Mouse (Mus musculus): ENCODE data around the gene Ccdc12.
A peak's percentile ranks its signal among the peaks of the same experiment; 100 is the strongest.

The Ccdc12 gene

GRCm38 (mm10) chr9:110656249-110657221, at the start of gene Ccdc12:
Ccdc12 (plus strand) TSS chr9:110656503.
- H3K9me3 ChIP-seq (ENCODE audit: low read length) = peaks cover 4% of the 10 kb centered on the region
- peaks cover 81% of the 10 kb centered on the region for H3K4me1 ChIP-seq (replicated peaks; ENCODE audit: low read depth, low read length)

DNA sequence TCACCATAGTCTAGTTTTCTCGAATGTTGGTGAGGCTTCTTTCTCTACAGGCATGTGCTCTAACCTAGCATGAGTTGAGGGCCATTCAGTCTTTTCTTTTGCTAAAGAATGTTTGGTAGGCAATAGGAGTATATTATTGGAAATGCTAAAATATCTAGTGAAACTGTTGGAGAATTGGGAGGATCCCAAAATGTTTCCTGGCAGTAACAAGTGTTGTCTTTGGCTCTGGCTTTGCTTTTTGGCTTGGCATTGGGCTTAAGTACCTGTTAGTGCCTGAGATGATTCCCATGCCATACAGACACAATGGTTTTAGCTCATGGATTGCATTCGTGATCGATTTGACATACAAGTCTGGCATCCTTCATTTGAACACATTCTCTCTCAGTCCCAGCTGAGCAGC, 44.8 kb upstream of the Ccdc12 start:
- no peaks in the 10 kb centered on the region for H3K9me3 ChIP-seq (ENCODE audit: low read length)

More at GRCm38 (mm10) chr9:110656249-110657221, at the start of gene Ccdc12:
- H3K36me3 ChIP-seq (ENCODE audit: insufficient read depth, low read length) = peaks cover 10% of the 10 kb centered on the region
- peak within 1 kb of the TSS; percentile 88 for H3K4me3 ChIP-seq (replicated peaks; ENCODE audit: low read length)
- TF ChIP-seq POU5F1 (IDR thresholded peaks at IDR 0.05; ENCODE audit: borderline replicate concordance, low read length) (no peak), NANOG (IDR thresholded peaks at IDR 0.05; ENCODE audit: borderline replicate concordance, low read length) (peak; percentile 57)
- peaks cover 21% of the 10 kb centered on the region for H3K27me3 ChIP-seq (ENCODE audit: insufficient read depth, low read length)

DNA sequence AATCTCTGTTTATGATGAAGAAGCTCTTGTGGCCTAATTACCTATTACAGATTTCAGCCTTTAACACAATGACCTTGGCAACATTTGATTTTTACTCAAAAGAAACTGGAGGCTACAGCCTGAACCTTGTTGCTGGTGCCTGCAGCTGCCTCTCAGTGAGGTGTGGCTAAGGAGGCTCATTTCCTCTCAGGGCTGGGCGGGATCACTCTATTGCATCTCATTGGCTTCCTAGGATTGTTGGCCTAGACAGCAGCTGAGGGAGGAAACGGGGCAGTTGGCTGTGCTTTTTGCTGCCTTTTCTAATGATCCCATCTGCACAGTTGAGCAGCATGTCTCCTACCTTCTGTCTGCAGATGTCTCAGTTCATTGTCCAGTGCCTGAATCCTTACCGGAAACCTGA, 39.2 kb upstream of the Ccdc12 start:
- no peaks in the 10 kb centered on the region for H3K9me3 ChIP-seq (ENCODE audit: low read length)
- no peak for TF ChIP-seq NANOG (IDR thresholded peaks at IDR 0.05; ENCODE audit: borderline replicate concordance, low read length)
- no peak for TF ChIP-seq POU5F1 (IDR thresholded peaks at IDR 0.05; ENCODE audit: borderline replicate concordance, low read length)
- TF ChIP-seq CTCF (conservative IDR thresholded peaks at IDR 0.05; ENCODE audit: low read length) = no peak
- H3K4me3 ChIP-seq (replicated peaks; ENCODE audit: low read length) = peak overlapping the region; percentile 37
- no peaks in the 10 kb centered on the region for H3K27me3 ChIP-seq (ENCODE audit: insufficient read depth, low read length)
- peaks cover 85% of the 10 kb centered on the region for H3K36me3 ChIP-seq (ENCODE audit: insufficient read depth, low read length)
- peaks cover 44% of the 10 kb centered on the region for H3K4me1 ChIP-seq (replicated peaks; ENCODE audit: low read depth, low read length)

More for the DNA sequence above, 44.8 kb upstream of the Ccdc12 start:
- Histone ChIP-seq H3K4me1 (replicated peaks; ENCODE audit: low read depth, low read length) (peaks cover 20% of the 10 kb centered on the region), H3K36me3 (ENCODE audit: insufficient read depth, low read length) (peaks cover 80% of the 10 kb centered on the region), H3K27me3 (ENCODE audit: insufficient read depth, low read length) (no peaks in the 10 kb centered on the region), H3K4me3 (replicated peaks; ENCODE audit: low read length) (no peak overlapping the region)
- no peak for TF ChIP-seq NANOG (IDR thresholded peaks at IDR 0.05; ENCODE audit: borderline replicate concordance, low read length)
- no peak for TF ChIP-seq POU5F1 (IDR thresholded peaks at IDR 0.05; ENCODE audit: borderline replicate concordance, low read length)
- TF ChIP-seq CTCF (conservative IDR thresholded peaks at IDR 0.05; ENCODE audit: low read length) = no peak

DNA sequence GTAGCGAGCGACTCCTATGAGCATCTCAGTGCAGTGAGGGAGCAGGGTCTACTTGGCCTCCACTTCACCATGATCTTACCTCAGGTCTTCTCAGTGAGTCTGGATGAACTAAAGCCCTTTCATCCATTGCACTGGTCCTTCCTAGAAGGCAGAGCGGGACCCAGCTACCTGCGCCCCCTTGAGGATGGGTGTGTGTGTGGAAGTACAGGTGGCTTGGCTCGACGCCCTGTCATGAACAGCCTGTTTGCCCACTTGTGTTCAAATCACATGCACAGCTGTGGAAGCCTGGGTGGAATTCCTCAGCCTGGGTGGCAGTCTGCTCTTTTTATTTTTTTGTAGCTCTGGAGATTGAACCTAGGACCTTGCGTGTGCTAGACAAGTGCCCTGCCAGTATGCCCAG, 36.1 kb upstream of the Ccdc12 start:
- H3K27me3 ChIP-seq (ENCODE audit: insufficient read depth, low read length) = no peaks in the 10 kb centered on the region
- H3K4me3 ChIP-seq (replicated peaks; ENCODE audit: low read length) = no peak overlapping the region
- H3K36me3 ChIP-seq (ENCODE audit: insufficient read depth, low read length) = peaks cover 70% of the 10 kb centered on the region
- TF ChIP-seq CTCF (conservative IDR thresholded peaks at IDR 0.05; ENCODE audit: low read length) (peak; percentile 47), NANOG (IDR thresholded peaks at IDR 0.05; ENCODE audit: borderline replicate concordance, low read length) (no peak)
- H3K4me1 ChIP-seq (replicated peaks; ENCODE audit: low read depth, low read length) = peaks cover 68% of the 10 kb centered on the region
- no peaks in the 10 kb centered on the region for H3K9me3 ChIP-seq (ENCODE audit: low read length)

DNA sequence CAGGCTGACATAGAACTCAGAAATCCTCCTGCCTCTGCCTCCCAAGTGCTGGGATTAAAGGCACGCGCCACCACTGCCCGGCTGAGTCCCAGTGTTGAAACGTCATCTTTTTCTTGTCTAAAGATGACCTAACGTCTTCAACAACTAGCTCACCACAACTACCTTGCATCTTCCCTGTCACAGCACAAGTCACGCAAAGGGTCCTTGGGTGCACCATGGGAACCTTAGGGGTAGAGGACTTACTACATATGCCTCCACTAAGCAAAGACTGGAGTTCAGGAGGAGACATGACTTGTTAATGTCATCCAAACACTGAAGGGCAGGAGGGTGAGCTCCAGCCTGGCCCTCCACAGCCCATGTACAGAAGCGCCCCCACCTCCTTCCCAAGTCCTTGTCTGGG, 35.6 kb upstream of the Ccdc12 start:
- no peaks in the 10 kb centered on the region for H3K9me3 ChIP-seq (ENCODE audit: low read length)
- TF ChIP-seq CTCF (conservative IDR thresholded peaks at IDR 0.05; ENCODE audit: low read length) (no peak), NANOG (IDR thresholded peaks at IDR 0.05; ENCODE audit: borderline replicate concordance, low read length) (no peak), POU5F1 (IDR thresholded peaks at IDR 0.05; ENCODE audit: borderline replicate concordance, low read length) (no peak)
- 0 out of 2 replicates have a peak, but pooled peaks cover under 1% of the 10 kb centered on the region for H3K27me3 ChIP-seq (ENCODE audit: insufficient read depth, low read length)
- peaks cover 65% of the 10 kb centered on the region for H3K36me3 ChIP-seq (ENCODE audit: insufficient read depth, low read length)
- H3K4me3 ChIP-seq (replicated peaks; ENCODE audit: low read length) = no peak overlapping the region
- H3K4me1 ChIP-seq (replicated peaks; ENCODE audit: low read depth, low read length) = peaks cover 68% of the 10 kb centered on the region

- Histone ChIP-seq H3K9me3 (ENCODE audit: low read length) (no peaks in the 10 kb centered on the region), H3K36me3 (ENCODE audit: insufficient read depth, low read length) (peaks cover 74% of the 10 kb centered on the region)
- TF ChIP-seq CTCF (conservative IDR thresholded peaks at IDR 0.05; ENCODE audit: low read length) (no peak), NANOG (IDR thresholded peaks at IDR 0.05; ENCODE audit: borderline replicate concordance, low read length) (no peak), POU5F1 (IDR thresholded peaks at IDR 0.05; ENCODE audit: borderline replicate concordance, low read length) (no peak)
These were observed 33.6 kb upstream of the Ccdc12 start for GRCm38 (mm10) chr9:110622621-110623219.

DNA sequence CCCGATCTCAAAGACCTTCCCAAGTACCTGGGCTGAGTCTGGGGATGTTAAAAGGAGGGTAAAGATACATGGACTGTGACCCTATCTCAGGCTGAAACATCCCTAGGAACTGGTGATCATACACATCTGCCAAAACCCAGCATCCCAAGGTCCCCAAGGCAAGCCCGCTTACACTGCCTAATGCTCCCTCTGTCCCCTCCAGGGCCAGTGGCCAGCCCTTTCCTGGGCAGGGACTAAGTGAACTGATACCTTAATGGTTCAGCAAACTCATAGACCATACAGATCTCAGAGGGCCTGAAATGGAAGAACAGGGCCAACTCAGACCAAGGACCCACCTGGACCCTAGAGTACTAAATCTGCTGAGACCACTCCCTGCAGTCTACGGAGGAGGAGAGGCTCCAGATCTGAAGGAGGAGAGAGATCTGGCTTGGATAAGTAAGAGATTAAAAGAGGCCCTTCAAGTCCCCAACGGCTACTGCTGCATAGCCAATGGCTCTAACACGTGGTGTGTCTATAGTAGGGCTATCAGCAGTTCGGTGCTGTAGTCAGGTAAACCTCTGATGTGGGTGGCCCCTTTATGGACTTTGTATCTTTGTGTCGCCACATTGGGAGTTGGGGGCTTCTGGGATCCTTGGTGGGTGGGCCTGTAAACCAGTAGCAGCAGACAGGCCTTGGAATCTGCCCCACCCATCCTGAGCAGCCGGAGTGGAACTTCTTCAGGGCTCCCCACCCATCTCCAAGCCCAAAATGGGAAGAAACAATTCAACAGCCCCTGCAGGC, 32.7 kb upstream of the Ccdc12 start:
- peaks cover 16% of the 10 kb centered on the region; the same call in 1 of the 2 replicates for H3K27me3 ChIP-seq (ENCODE audit: insufficient read depth, low read length)
- H3K9me3 ChIP-seq (ENCODE audit: low read length) = no peaks in the 10 kb centered on the region
- no peak for TF ChIP-seq CTCF (conservative IDR thresholded peaks at IDR 0.05; ENCODE audit: low read length)
- no peak for TF ChIP-seq NANOG (IDR thresholded peaks at IDR 0.05; ENCODE audit: borderline replicate concordance, low read length)
- H3K4me1 ChIP-seq (replicated peaks; ENCODE audit: low read depth, low read length) = peaks cover 66% of the 10 kb centered on the region
- H3K36me3 ChIP-seq (ENCODE audit: insufficient read depth, low read length) = peaks cover 74% of the 10 kb centered on the region
- peak overlapping the region; percentile 84 for H3K4me3 ChIP-seq (replicated peaks; ENCODE audit: low read length)

More at GRCm38 (mm10) chr9:110622621-110623219, 33.6 kb upstream of the Ccdc12 start:
- Histone ChIP-seq H3K4me1 (replicated peaks; ENCODE audit: low read depth, low read length) (peaks cover 62% of the 10 kb centered on the region), H3K4me3 (replicated peaks; ENCODE audit: low read length) (peak overlapping the region; percentile 84; the same call in 1 of the 2 replicates), H3K27me3 (ENCODE audit: insufficient read depth, low read length) (peaks cover 16% of the 10 kb centered on the region; the same call in 1 of the 2 replicates)
